Mouse (Mus musculus): ENCODE results near the gene Pla2g4b. TPM values are rescaled to one million over a fixed set of nuclear protein-coding genes. Genes with fewer than 3 reads are reported as not detected.

Gene Pla2g4b
- polyA plus RNA-seq, 1 experiment from 2014 or later, result 1.0 TPM

DNA sequence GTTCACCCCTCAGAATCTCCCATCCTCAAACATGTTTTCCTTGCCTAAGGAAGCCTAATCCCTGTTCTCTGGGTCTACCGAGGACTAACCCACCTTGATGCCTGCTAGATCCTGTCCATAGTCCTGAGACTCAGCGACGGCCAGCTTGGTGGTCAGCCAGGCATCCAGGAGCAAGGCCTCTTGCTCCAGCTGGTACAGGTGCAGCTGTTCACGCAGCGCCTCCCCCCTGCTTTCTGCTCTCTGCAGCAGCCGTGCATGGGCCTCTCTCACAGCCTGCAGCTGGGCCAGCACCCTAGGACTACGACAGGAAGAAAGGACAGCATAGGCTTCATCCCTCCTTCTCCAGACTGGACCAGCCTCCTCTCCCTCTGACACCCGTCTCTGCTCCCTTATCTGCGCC, 15.0 kb downstream of the Pla2g4b start:
- Histone ChIP-seq H3K9me3 (no peaks in the 10 kb centered on the region), H3K4me3 (no peak overlapping the region), H3K9ac (no peak overlapping the region), H3K4me1 (0 out of 2 replicates have a peak, but pooled peaks cover 8% of the 10 kb centered on the region), H3K36me3 (no peaks in the 10 kb centered on the region), H3K27me3 (no peaks in the 10 kb centered on the region), H3K27ac (no peak overlapping the region), H3K4me2 (no peak overlapping the region)
- no peak for ATAC-seq (ENCODE audit: borderline replicate concordance, extremely low read depth, low FRiP score, low TSS enrichment)
- 70% methylated on average over 9 of the region's 9 CpGs for WGBS

DNA sequence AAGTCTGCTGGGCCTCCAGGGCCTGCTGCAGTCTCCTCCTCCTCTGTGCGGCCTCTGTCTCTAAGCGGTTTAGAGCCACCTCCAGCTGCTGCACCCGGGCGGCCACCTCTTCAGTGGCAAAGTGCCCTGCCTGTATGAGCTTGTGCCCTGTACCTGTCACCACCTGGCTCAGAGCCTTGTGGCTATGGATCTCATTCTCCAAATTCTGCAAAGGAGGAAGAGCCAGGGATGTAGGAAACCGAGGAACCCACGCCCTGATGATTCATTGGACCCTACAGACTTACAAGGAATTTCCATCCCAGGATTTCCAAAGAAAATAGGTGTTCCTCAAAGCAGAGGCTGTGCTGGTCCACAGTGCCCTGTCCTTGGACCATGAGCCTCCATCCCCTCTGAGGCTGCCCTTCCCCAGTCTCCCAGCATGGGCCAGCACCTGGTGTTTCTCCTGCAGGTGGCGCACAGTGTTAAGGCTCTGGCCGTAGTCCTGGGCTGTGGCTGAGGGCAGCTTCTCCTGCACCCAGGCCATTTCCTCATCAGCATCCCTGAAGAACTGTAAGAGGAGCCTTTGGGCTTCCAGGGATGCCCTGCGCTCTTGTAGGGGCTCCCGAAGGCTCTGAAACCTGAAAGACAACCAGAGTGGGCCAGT, 16.5 kb downstream of the Pla2g4b start:
- no peaks in the 10 kb centered on the region for H3K36me3 ChIP-seq
- H3K4me1 ChIP-seq, result 0 out of 2 replicates have a peak, but pooled peaks cover 5% of the 10 kb centered on the region
- no peaks in the 10 kb centered on the region for H3K27me3 ChIP-seq
- WGBS, result 58% methylated on average over 10 of the region's 10 CpGs
- no peak overlapping the region for H3K4me3 ChIP-seq
- H3K27ac ChIP-seq, result no peak overlapping the region
- H3K9ac ChIP-seq, result no peak overlapping the region
- no peaks in the 10 kb centered on the region for H3K9me3 ChIP-seq
- ATAC-seq (ENCODE audit: borderline replicate concordance, extremely low read depth, low FRiP score, low TSS enrichment), result no peak
- H3K4me2 ChIP-seq, result no peak overlapping the region

DNA sequence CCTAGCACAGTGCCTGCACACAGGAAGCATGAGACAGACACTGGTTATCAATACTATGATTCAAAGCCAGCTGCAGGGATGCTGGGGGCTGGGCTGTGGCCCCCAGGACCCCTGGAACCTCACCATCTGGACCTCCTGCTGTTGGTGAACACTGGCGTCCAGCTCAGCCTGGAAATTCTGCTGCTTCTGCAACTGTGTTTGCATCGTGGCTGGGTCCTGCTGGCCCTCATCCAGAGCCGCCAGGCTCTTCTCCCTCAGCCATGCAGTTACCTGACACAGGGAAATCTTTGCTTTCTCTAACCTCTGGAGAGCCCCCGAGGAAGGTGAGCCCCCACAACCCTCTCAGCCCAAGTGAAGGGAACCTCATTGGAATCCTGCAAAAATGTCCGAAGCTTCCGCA, 18.2 kb downstream of the Pla2g4b start:
- H3K36me3 ChIP-seq, result no peaks in the 10 kb centered on the region

DNA sequence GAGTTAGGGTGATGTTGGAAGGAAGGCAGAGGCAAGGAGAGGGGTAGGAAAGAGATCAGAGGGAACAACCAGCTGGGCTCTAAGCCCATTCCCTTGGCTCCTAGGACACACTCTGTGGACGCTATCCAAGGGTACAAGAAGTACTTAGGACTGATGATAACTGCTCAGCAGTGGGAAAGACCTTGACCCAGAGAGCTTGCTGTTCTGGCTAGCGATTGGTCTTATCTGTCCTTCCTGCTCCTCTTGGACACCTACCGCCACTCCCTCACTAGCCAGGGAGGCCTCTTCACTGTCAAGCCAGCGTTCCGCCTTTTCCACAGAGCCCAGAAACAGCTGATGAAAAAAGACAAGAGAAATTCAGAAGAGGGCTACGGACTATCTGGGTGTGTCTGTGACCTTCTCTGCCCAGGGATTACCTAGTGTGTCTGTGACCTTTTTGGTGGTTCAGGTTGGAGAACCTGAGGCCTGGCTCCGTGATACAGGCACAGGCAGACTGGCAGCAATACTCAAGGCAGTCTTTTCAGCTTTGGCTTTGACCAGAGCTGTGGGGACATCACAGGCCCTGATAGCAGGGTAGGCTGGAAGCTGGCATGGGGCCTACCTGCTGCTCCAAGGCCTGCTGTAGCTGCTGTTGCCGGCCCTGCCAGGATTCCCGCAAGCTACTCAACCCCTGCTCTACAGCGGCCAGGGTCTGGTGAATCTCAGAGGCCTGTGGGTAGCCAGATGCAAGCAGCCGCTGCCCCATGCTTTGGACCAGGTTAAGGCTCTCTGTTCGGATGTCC, 21.7 kb downstream of the Pla2g4b start:
- Histone ChIP-seq H3K9me3 (no peaks in the 10 kb centered on the region), H3K4me3 (no peak overlapping the region), H3K27me3 (no peaks in the 10 kb centered on the region), H3K4me1 (peaks cover 12% of the 10 kb centered on the region), H3K9ac (no peak overlapping the region), H3K36me3 (no peaks in the 10 kb centered on the region), H3K27ac (no peak overlapping the region), H3K4me2 (no peak overlapping the region)
- WGBS, result 79% methylated on average over 12 of the region's 12 CpGs
- no peak for ATAC-seq (ENCODE audit: borderline replicate concordance, extremely low read depth, low FRiP score, low TSS enrichment)

More for the DNA sequence above, 18.2 kb downstream of the Pla2g4b start:
- Histone ChIP-seq H3K4me1 (no peaks in the 10 kb centered on the region), H3K27ac (no peak overlapping the region), H3K4me2 (no peak overlapping the region), H3K4me3 (no peak overlapping the region), H3K9me3 (no peaks in the 10 kb centered on the region), H3K9ac (no peak overlapping the region), H3K27me3 (no peaks in the 10 kb centered on the region)
- 43% methylated on average over 6 of the region's 6 CpGs for WGBS
- no peak for ATAC-seq (ENCODE audit: borderline replicate concordance, extremely low read depth, low FRiP score, low TSS enrichment)

DNA sequence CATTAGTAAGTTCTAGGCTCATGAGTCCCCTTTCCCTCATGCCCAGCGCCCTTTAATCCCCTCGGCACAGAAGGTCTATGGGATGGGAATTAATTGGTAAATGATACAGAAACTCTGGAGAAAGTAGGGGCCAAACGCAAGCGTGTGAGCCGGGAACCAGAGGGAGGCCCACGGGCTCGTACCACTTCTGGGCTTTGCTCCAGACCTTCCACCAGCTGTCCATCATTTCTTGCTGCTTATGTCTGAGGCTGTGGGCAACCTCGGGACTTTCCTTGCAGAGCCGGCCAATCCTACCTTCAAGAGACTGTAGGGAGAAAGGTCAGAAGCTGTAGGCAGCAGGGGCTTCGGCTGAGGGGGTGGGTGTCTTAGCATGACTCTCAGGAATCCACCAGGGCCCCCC, 22.7 kb downstream of the Pla2g4b start:
- 78% methylated on average over 10 of the region's 10 CpGs for WGBS

DNA sequence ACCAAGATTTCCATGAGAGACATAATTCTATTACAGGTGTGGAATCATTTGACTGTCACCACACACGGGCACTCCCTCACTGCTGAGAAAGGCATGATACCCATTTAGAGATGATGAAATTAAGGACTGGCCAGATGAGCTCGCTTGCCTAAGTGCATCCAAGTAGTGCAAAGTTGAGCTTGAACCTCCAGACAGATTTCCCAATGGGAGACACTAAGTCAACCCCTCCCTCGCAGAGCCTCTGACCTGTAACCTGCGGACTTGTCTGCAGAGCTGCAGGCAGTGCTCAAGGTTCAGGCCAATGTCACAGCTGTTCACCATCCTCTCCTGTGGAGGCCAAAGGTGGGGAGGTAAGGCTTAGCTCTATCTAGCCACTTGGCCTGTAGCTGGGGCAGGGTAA, 25.6 kb downstream of the Pla2g4b start:
- peak overlapping the region; percentile 85; the same call in 1 of the 2 replicates for H3K27ac ChIP-seq
- peaks cover 26% of the 10 kb centered on the region for H3K4me1 ChIP-seq
- no peak overlapping the region for H3K9ac ChIP-seq
- H3K9me3 ChIP-seq, result no peaks in the 10 kb centered on the region
- no peak overlapping the region for H3K4me2 ChIP-seq
- no peak for ATAC-seq (ENCODE audit: borderline replicate concordance, extremely low read depth, low FRiP score, low TSS enrichment)
- 75% methylated on average over 4 of the region's 4 CpGs for WGBS
- H3K36me3 ChIP-seq, result no peaks in the 10 kb centered on the region
- no peak overlapping the region for H3K4me3 ChIP-seq
- no peaks in the 10 kb centered on the region for H3K27me3 ChIP-seq

More for the DNA sequence above, 22.7 kb downstream of the Pla2g4b start:
- no peak overlapping the region for H3K9ac ChIP-seq
- no peaks in the 10 kb centered on the region for H3K9me3 ChIP-seq
- no peak for ATAC-seq (ENCODE audit: borderline replicate concordance, extremely low read depth, low FRiP score, low TSS enrichment)
- no peak overlapping the region for H3K27ac ChIP-seq
- H3K27me3 ChIP-seq, result no peaks in the 10 kb centered on the region
- no peak overlapping the region for H3K4me2 ChIP-seq
- H3K4me3 ChIP-seq, result no peak overlapping the region
- H3K36me3 ChIP-seq, result no peaks in the 10 kb centered on the region
- peaks cover 19% of the 10 kb centered on the region for H3K4me1 ChIP-seq

DNA sequence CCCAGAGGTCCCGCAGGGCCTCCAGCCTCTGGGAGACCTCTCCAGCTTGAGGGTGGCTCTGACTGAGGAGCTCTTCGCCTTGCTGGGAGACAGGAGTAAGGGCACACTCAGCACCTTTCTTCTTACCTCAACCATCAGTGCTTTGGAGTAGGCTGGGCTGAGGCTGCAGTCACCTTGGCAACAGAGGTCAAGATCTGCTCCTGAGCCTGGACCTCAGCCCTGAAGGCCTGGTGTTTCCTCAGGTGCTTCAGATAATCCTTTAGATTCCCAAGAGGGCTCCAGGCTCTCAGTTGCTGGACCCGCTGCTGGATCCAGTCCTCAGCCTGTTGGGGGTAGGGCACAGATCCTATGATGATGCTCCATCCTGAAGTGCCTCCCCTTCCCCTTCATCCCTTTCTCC, 26.2 kb downstream of the Pla2g4b start:
- Histone ChIP-seq H3K4me2 (peak overlapping the region; percentile 11; the same call in 1 of the 2 replicates), H3K4me3 (no peak overlapping the region), H3K36me3 (no peaks in the 10 kb centered on the region), H3K9ac (no peak overlapping the region), H3K27ac (peak overlapping the region; percentile 85), H3K9me3 (no peaks in the 10 kb centered on the region), H3K27me3 (no peaks in the 10 kb centered on the region), H3K4me1 (peaks cover 26% of the 10 kb centered on the region)
- 57% methylated on average over 3 of the region's 3 CpGs for WGBS
- no peak for ATAC-seq (ENCODE audit: borderline replicate concordance, extremely low read depth, low FRiP score, low TSS enrichment)

DNA sequence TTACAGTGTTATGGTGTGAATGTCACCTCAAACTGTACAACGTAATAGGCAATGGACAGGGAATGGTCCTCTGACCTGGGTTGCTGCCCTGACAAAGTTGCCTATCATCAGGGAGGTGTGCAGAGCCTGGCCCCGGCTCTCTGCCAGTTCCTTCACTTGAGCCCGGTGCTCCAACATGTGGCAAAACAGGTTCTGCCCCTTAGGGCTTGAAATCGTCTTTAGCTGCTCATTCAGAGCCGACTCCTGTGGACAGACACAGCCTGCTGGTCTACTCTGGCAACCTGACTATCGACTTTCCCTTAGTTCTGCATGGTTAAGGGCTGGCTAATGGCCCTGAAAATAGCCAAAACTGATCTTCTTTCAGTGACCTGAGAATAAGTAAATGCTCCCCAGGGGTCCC, 27.0 kb downstream of the Pla2g4b start:
- Histone ChIP-seq H3K9me3 (no peaks in the 10 kb centered on the region), H3K4me3 (no peak overlapping the region), H3K9ac (0 out of 2 replicates have a peak overlapping the region, but pooled peaks have one; percentile 13), H3K4me1 (peaks cover 26% of the 10 kb centered on the region), H3K27me3 (no peaks in the 10 kb centered on the region), H3K4me2 (no peak overlapping the region), H3K36me3 (no peaks in the 10 kb centered on the region), H3K27ac (peak overlapping the region; percentile 85)
- ATAC-seq (ENCODE audit: borderline replicate concordance, extremely low read depth, low FRiP score, low TSS enrichment), result peak; percentile 55
- 47% methylated on average over 6 of the region's 6 CpGs for WGBS

DNA sequence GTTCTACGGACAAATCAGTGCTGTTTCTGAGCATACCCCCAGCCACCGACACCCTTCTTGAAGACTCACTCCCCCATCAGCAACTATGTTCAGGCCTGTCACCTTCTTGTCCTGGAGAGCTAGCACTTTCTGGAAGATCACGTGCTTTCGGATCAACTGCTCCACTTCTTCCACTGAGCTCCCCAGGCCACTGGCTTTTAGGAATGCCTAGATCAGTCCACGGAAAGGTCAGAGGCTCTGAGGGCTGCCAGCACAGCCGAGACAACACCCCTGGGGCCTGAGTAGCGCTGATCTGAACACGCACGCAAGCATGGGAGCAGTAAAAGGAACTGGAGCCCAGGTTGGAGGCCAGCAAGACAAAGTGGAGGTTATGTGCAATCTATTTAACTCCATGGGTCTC, 27.4 kb downstream of the Pla2g4b start:
- 59% methylated on average over 9 of the region's 9 CpGs for WGBS
- no peaks in the 10 kb centered on the region for H3K36me3 ChIP-seq
- H3K27ac ChIP-seq, result peak overlapping the region; percentile 85
- no peaks in the 10 kb centered on the region for H3K27me3 ChIP-seq
- no peak overlapping the region for H3K4me2 ChIP-seq
- no peak for ATAC-seq (ENCODE audit: borderline replicate concordance, extremely low read depth, low FRiP score, low TSS enrichment)
- no peak overlapping the region for H3K4me3 ChIP-seq
- no peaks in the 10 kb centered on the region for H3K9me3 ChIP-seq
- 0 out of 2 replicates have a peak overlapping the region, but pooled peaks have one; percentile 13 for H3K9ac ChIP-seq
- H3K4me1 ChIP-seq, result peaks cover 26% of the 10 kb centered on the region

DNA sequence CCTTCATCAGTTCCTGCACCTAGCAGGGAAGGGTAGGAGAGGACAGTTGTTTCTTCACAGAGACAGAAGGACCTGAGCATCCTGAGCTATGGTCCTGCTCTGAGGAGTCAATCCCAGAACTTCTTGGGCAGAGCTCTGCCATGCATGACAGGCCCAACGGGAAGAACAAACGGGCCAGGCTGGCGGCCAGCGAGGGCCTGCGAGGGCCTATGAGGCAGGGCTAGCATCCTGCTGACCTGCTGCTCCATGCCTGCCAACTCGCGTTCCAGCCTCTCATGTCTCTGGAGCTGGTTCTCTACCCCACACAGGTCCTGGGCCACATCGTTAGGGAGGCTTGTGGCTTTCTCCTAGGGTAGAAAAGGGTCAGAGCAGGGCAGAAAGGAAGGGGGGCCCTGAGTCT, 29.0 kb downstream of the Pla2g4b start:
- H3K27me3 ChIP-seq, result no peaks in the 10 kb centered on the region
- no peak for ATAC-seq (ENCODE audit: borderline replicate concordance, extremely low read depth, low FRiP score, low TSS enrichment)
- no peak overlapping the region for H3K4me2 ChIP-seq
- H3K4me3 ChIP-seq, result no peak overlapping the region
- H3K4me1 ChIP-seq, result peaks cover 26% of the 10 kb centered on the region
- no peak overlapping the region for H3K9ac ChIP-seq
- H3K27ac ChIP-seq, result no peak overlapping the region
- 82% methylated on average over 8 of the region's 8 CpGs for WGBS
- no peaks in the 10 kb centered on the region for H3K36me3 ChIP-seq
- no peaks in the 10 kb centered on the region for H3K9me3 ChIP-seq

DNA sequence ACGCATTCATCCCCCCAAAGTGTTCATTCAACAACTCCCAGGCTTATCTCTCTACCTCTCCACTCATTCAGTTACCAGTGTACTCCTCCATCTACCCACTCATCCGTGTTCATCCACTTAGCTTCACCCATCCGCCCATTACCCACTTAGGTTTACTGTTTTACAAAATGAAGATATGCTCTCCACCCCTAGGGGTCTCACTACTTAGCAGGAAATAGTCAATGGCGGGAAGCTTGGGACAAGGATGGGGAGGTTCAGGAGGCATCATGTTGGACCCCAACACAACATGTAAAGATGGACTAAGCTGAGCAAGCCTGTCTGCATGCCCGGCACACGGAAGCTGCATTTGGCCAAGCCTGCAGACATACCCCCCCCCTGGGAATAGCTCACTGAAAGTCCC, 31.4 kb downstream of the Pla2g4b start:
- WGBS, result 79% methylated on average over 6 of the region's 6 CpGs
- no peaks in the 10 kb centered on the region for H3K27me3 ChIP-seq
- no peak overlapping the region for H3K9ac ChIP-seq
- no peak overlapping the region for H3K4me2 ChIP-seq
- no peak overlapping the region for H3K4me3 ChIP-seq
- H3K36me3 ChIP-seq, result no peaks in the 10 kb centered on the region
- H3K9me3 ChIP-seq, result no peaks in the 10 kb centered on the region
- H3K4me1 ChIP-seq, result peaks cover 17% of the 10 kb centered on the region
- H3K27ac ChIP-seq, result no peak overlapping the region
- ATAC-seq (ENCODE audit: borderline replicate concordance, extremely low read depth, low FRiP score, low TSS enrichment), result no peak

DNA sequence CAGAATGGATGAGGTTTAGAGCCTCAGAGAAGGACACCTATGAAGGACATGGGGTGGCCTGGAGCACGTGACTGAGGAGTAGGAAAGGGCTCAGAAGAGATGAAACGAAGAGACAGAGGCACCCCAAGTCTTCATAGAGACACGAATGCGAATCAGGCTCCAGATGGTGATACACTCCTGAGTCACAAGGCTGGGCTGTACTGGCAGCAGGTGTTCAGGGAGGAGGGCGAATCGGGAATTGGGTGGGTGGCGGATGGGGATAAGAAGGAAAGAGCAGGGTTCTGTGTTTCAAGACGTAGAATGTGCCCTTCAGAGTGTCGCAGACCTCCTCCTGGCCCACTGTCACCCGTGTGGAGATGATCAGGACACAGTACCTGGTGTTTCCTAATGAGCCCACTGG, 32.0 kb downstream of the Pla2g4b start:
- Histone ChIP-seq H3K9ac (no peak overlapping the region), H3K4me2 (no peak overlapping the region), H3K36me3 (no peaks in the 10 kb centered on the region), H3K27ac (no peak overlapping the region), H3K27me3 (no peaks in the 10 kb centered on the region), H3K9me3 (no peaks in the 10 kb centered on the region), H3K4me1 (peaks cover 13% of the 10 kb centered on the region; the same call in 1 of the 2 replicates), H3K4me3 (no peak overlapping the region)
- no peak for ATAC-seq (ENCODE audit: borderline replicate concordance, extremely low read depth, low FRiP score, low TSS enrichment)
- WGBS, result 85% methylated on average over 10 of the region's 10 CpGs
